Mouse (Mus musculus) heart, adult 2 months (tissue): ENCODE measurements around the gene Tcf7l1. TPM values are rescaled to one million over a fixed set of nuclear protein-coding genes. Genes with fewer than 3 reads are reported as not detected.
A peak's percentile ranks its signal among the peaks of the same experiment; 100 is the strongest.
"Not testable (repeated sequence)": the region's sequence is repeated elsewhere in the genome, so short reads cannot be mapped to it uniquely, and the experiment has no call there.

Source experiments
- DNase-seq, 2 experiments: peaks; one replicate each; pipeline ENCODE4 v3.0.0; 2021
- H3K27ac ChIP-seq: fragments of 200-600 bp; 2 replicates; pipeline ENCODE4 v1.8.1; 2022
- H3K27me3 ChIP-seq: fragments of 200-500 bp; 2 replicates; pipeline ENCODE4 v1.6.1; 2012; ENCODE audit warnings: mild to moderate bottlenecking, low read length, inconsistent platforms, mixed read lengths; ENCODE audit not compliant: control insufficient read depth, insufficient read depth
- H3K36me3 ChIP-seq: fragments of 200-500 bp; 2 replicates; pipeline ENCODE4 v1.6.1; 2012; ENCODE audit warnings: low read length, inconsistent platforms; ENCODE audit not compliant: control insufficient read depth, insufficient read depth
- H3K4me1 ChIP-seq: fragments of 200-500 bp; 2 replicates; pipeline ENCODE4 v1.6.1; 2011; ENCODE audit warnings: low read length; ENCODE audit not compliant: control insufficient read depth, insufficient read depth
- H3K4me3 ChIP-seq: fragments of 200-600 bp; 2 replicates; pipeline ENCODE4 v1.8.1; 2022
- H3K79me2 ChIP-seq: fragments of 200-500 bp; replicated peaks from 2 replicates; pipeline ENCODE4 v1.6.1; 2012; ENCODE audit warnings: mild to moderate bottlenecking, inconsistent platforms, low read length, moderate library complexity, mixed read lengths; ENCODE audit not compliant: control insufficient read depth, insufficient read depth
- H3K9ac ChIP-seq: fragments of 200-500 bp; 2 replicates; pipeline ENCODE4 v1.6.1; 2012; ENCODE audit warnings: low read depth, mild to moderate bottlenecking, control low read depth, inconsistent platforms, low read length, mixed read lengths
- CTCF ChIP-seq: fragments of 200-600 bp; IDR thresholded peaks from 2 replicates; pipeline ENCODE4 v1.8.1; 2022; ENCODE audit warnings: antibody characterized with exemption, mild to moderate bottlenecking, moderate library complexity
- EP300 ChIP-seq: fragments of 200-500 bp; IDR thresholded peaks from 2 replicates; pipeline ENCODE4 v1.6.1; 2011; ENCODE audit warnings: low read depth, low read length, control low read depth; ENCODE audit not compliant: insufficient read depth
- POLR2A ChIP-seq: fragments of 200-500 bp; IDR thresholded peaks from 2 replicates; pipeline ENCODE4 v1.6.1; 2011; ENCODE audit warnings: mild to moderate bottlenecking, low read depth, low read length, control low read depth; ENCODE audit not compliant: insufficient read depth
- WGBS: fragments of 180-500 bp; shearing (Covaris S2); methylation state at CpG from one replicate; pipeline ENCODE4 v1.1.7; 2018; 5-methylcytosine and 5-hydroxymethylcytosine counted together
- intact Hi-C: fragments of 180-260 bp; cut with DNase I; formaldehyde crosslinking; loops from one replicate; pipeline ENCODE4 v1.15.1; 2025
- polyA plus RNA-seq: library from polyadenylated mRNA; depleted of rRNA; stranded (reverse); fragments of >200 nt; gene quantifications from 2 replicates; pipeline ENCODE4 v1.2.3, GENCODE M21; 2012
- total RNA-seq, 2 experiments: library from RNA; stranded (reverse); gene quantifications; 2 replicates each; pipeline ENCODE4 v1.2.3; 2021

Tcf7l1 gene
- total and polyA plus RNA-seq, 3 experiments, result 8.8 to 17.7 (median 10.0) TPM

- 88% methylated on average over 3 of the region's 3 CpGs for WGBS
- no peak for TF ChIP-seq EP300
- no peak for TF ChIP-seq POLR2A
- TF ChIP-seq CTCF, result peak; percentile 63
- H3K79me2 ChIP-seq, result no peaks in the 10 kb centered on the region
- intact Hi-C loops, result no loop called here
- H3K9ac ChIP-seq, result no peak overlapping the region
- H3K27me3 ChIP-seq, result no peaks in the 10 kb centered on the region
- H3K4me1 ChIP-seq, result no peaks in the 10 kb centered on the region; the same call in 1 of the 2 replicates
- no peak overlapping the region for H3K4me3 ChIP-seq
- peak in 1 of 2 experiments; percentile 28 for DNase-seq
- no peaks in the 10 kb centered on the region for H3K36me3 ChIP-seq
- H3K27ac ChIP-seq, result no peak overlapping the region
These were observed 39.8 kb upstream of the Tcf7l1 start for GRCm38 (mm10) chr6:72828857-72829256.

GRCm38 (mm10) chr6:72828037-72828436, 39.0 kb upstream of the Tcf7l1 start:
- H3K27ac ChIP-seq, intact Hi-C loops, DNase-seq, H3K4me3 ChIP-seq, H3K27me3 ChIP-seq, H3K79me2 ChIP-seq, H3K4me1 ChIP-seq, H3K36me3 ChIP-seq, H3K9ac ChIP-seq: not testable (repeated sequence)
- 16% methylated on average over 9 of the region's 9 CpGs for WGBS

- intact Hi-C loops, result no loop called here
- H3K36me3 ChIP-seq, result no peaks in the 10 kb centered on the region
- 50% methylated on average over 9 of the region's 9 CpGs for WGBS
- no peak for DNase-seq
- TF ChIP-seq POLR2A (no peak), CTCF (no peak), EP300 (no peak)
- no peak overlapping the region for H3K4me3 ChIP-seq
- no peaks in the 10 kb centered on the region for H3K27me3 ChIP-seq
- no peaks in the 10 kb centered on the region for H3K79me2 ChIP-seq
- H3K27ac ChIP-seq, result no peak overlapping the region
- H3K9ac ChIP-seq, result no peak overlapping the region
- no peaks in the 10 kb centered on the region for H3K4me1 ChIP-seq
These were observed 36.7 kb upstream of the Tcf7l1 start for GRCm38 (mm10) chr6:72825762-72826161.

GRCm38 (mm10) chr6:72824971-72825737, 36.1 kb upstream of the Tcf7l1 start:
- 11% methylated on average over 26 of the region's 26 CpGs for WGBS
- Histone ChIP-seq H3K4me1 (no peaks in the 10 kb centered on the region), H3K36me3 (no peaks in the 10 kb centered on the region), H3K79me2 (no peaks in the 10 kb centered on the region), H3K4me3 (peak overlapping the region; percentile 33), H3K27me3 (no peaks in the 10 kb centered on the region), H3K9ac (peak overlapping the region; percentile 37), H3K27ac (peak overlapping the region; percentile 45)
- DNase-seq, result peak; percentile 22 to 28
- intact Hi-C loops, result no loop called here
- TF ChIP-seq EP300 (peak; percentile 62; the same call in 1 of the 2 replicates), POLR2A (no peak), CTCF (0 out of 2 replicates have a peak, but pooled peaks have one; percentile 3)

- TF ChIP-seq POLR2A, result no peak
- no peak for TF ChIP-seq EP300
- no peak for TF ChIP-seq CTCF
- Histone ChIP-seq H3K9ac (no peak overlapping the region), H3K4me1 (no peaks in the 10 kb centered on the region), H3K79me2 (no peaks in the 10 kb centered on the region), H3K36me3 (no peaks in the 10 kb centered on the region), H3K27me3 (no peaks in the 10 kb centered on the region), H3K27ac (no peak overlapping the region), H3K4me3 (no peak overlapping the region)
- intact Hi-C loops, result no loop called here
- 61% methylated on average over 9 of the region's 9 CpGs for WGBS
- no peak for DNase-seq
These were observed 24.4 kb upstream of the Tcf7l1 start for GRCm38 (mm10) chr6:72813456-72813855.

GRCm38 (mm10) chr6:72810248-72810647, 21.2 kb upstream of the Tcf7l1 start:
- no peak overlapping the region for H3K4me3 ChIP-seq
- no peaks in the 10 kb centered on the region for H3K27me3 ChIP-seq
- no peaks in the 10 kb centered on the region for H3K79me2 ChIP-seq
- H3K36me3 ChIP-seq, result no peaks in the 10 kb centered on the region
- intact Hi-C loops, result no loop called here
- 44% methylated on average over 7 of the region's 7 CpGs for WGBS
- TF ChIP-seq CTCF (no peak), EP300 (no peak), POLR2A (no peak)
- H3K4me1 ChIP-seq, result no peaks in the 10 kb centered on the region
- no peak overlapping the region for H3K9ac ChIP-seq
- H3K27ac ChIP-seq, result no peak overlapping the region
- no peak for DNase-seq
